Mouse (Mus musculus): ENCODE results near the gene Colq. TPM values are rescaled to one million over a fixed set of nuclear protein-coding genes. Genes with fewer than 3 reads are reported as not detected.

Gene Colq
- polyA plus RNA-seq, 1 experiment from 2014 or later = 0.65 TPM

- 91% methylated on average over 4 of the region's 4 CpGs for WGBS
Measured at GRCm38 (mm10) chr14:31597446-31597845, 6.3 kb upstream of the Colq start.

GRCm38 (mm10) chr14:31596408-31596807 lies 5.3 kb upstream of the Colq start:
- Histone ChIP-seq H3K9ac (no peak overlapping the region), H3K4me3 (replicated peaks) (no peak overlapping the region), H3K27me3 (replicated peaks) (no peaks in the 10 kb centered on the region), H3K4me2 (replicated peaks) (no peak overlapping the region), H3K9me3 (no peaks in the 10 kb centered on the region), H3K4me1 (replicated peaks) (no peaks in the 10 kb centered on the region), H3K27ac (no peak overlapping the region), H3K36me3 (no peaks in the 10 kb centered on the region)
- 70% methylated on average over 7 of the region's 7 CpGs for WGBS
- ATAC-seq = no peak

More at GRCm38 (mm10) chr14:31597446-31597845, 6.3 kb upstream of the Colq start:
- Histone ChIP-seq H3K27ac (no peak overlapping the region), H3K27me3 (replicated peaks) (no peaks in the 10 kb centered on the region), H3K9me3 (no peaks in the 10 kb centered on the region), H3K4me3 (replicated peaks) (no peak overlapping the region), H3K9ac (no peak overlapping the region), H3K36me3 (no peaks in the 10 kb centered on the region), H3K4me1 (replicated peaks) (no peaks in the 10 kb centered on the region), H3K4me2 (replicated peaks) (no peak overlapping the region)
- no peak for ATAC-seq

GRCm38 (mm10) chr14:31594693-31595092 lies 3.5 kb upstream of the Colq start:
- H3K27me3 ChIP-seq (replicated peaks) = no peaks in the 10 kb centered on the region
- H3K4me3 ChIP-seq (replicated peaks) = no peak overlapping the region
- no peaks in the 10 kb centered on the region for H3K9me3 ChIP-seq
- H3K27ac ChIP-seq = no peak overlapping the region
- no peaks in the 10 kb centered on the region for H3K4me1 ChIP-seq (replicated peaks)
- H3K4me2 ChIP-seq (replicated peaks) = no peak overlapping the region
- no peak overlapping the region for H3K9ac ChIP-seq
- H3K36me3 ChIP-seq = no peaks in the 10 kb centered on the region
- WGBS = 67% methylated on average over 3 of the region's 3 CpGs
- no peak for ATAC-seq

- no peaks in the 10 kb centered on the region for H3K36me3 ChIP-seq
- no peaks in the 10 kb centered on the region for H3K4me1 ChIP-seq (replicated peaks)
- 86% methylated on average over 2 of the region's 2 CpGs for WGBS
- no peaks in the 10 kb centered on the region for H3K27me3 ChIP-seq (replicated peaks)
- H3K4me3 ChIP-seq (replicated peaks) = no peak overlapping the region
- no peak for ATAC-seq
- H3K9ac ChIP-seq = no peak overlapping the region
- no peaks in the 10 kb centered on the region for H3K9me3 ChIP-seq
- no peak overlapping the region for H3K4me2 ChIP-seq (replicated peaks)
- no peak overlapping the region for H3K27ac ChIP-seq
Measured at GRCm38 (mm10) chr14:31593036-31593435, 1.9 kb upstream of the Colq start.

GRCm38 (mm10) chr14:31586451-31586850 lies 4.7 kb downstream of the Colq start:
- Histone ChIP-seq H3K4me3 (replicated peaks) (no peak overlapping the region), H3K4me2 (replicated peaks) (no peak overlapping the region), H3K9ac (no peak overlapping the region), H3K27me3 (replicated peaks) (no peaks in the 10 kb centered on the region), H3K4me1 (replicated peaks) (no peaks in the 10 kb centered on the region), H3K27ac (no peak overlapping the region), H3K9me3 (no peaks in the 10 kb centered on the region), H3K36me3 (no peaks in the 10 kb centered on the region)
- no peak for ATAC-seq
- WGBS = 88% methylated on average over 8 of the region's 8 CpGs

GRCm38 (mm10) chr14:31583082-31583481 lies 8.1 kb downstream of the Colq start:
- H3K36me3 ChIP-seq = no peaks in the 10 kb centered on the region
- H3K9me3 ChIP-seq = no peaks in the 10 kb centered on the region
- ATAC-seq = no peak
- H3K4me3 ChIP-seq (replicated peaks) = no peak overlapping the region
- H3K4me2 ChIP-seq (replicated peaks) = no peak overlapping the region
- H3K4me1 ChIP-seq (replicated peaks) = no peaks in the 10 kb centered on the region
- H3K27me3 ChIP-seq (replicated peaks) = no peaks in the 10 kb centered on the region
- H3K9ac ChIP-seq = no peak overlapping the region
- 89% methylated on average over 8 of the region's 9 CpGs for WGBS
- H3K27ac ChIP-seq = no peak overlapping the region

GRCm38 (mm10) chr14:31577966-31578735 lies 13.0 kb downstream of the Colq start:
- no peak overlapping the region for H3K9ac ChIP-seq
- H3K27me3 ChIP-seq (replicated peaks) = no peaks in the 10 kb centered on the region
- H3K36me3 ChIP-seq = no peaks in the 10 kb centered on the region
- H3K9me3 ChIP-seq = no peaks in the 10 kb centered on the region
- ATAC-seq = no peak
- WGBS = 33% methylated on average over 9 of the region's 9 CpGs
- H3K27ac ChIP-seq = no peak overlapping the region
- no peak overlapping the region for H3K4me2 ChIP-seq (replicated peaks)
- no peak overlapping the region for H3K4me3 ChIP-seq (replicated peaks)
- 0 out of 2 replicates have a peak, but pooled peaks cover 8% of the 10 kb centered on the region for H3K4me1 ChIP-seq (replicated peaks)

GRCm38 (mm10) chr14:31576846-31577697 lies 14.1 kb downstream of the Colq start:
- no peaks in the 10 kb centered on the region for H3K9me3 ChIP-seq
- H3K4me2 ChIP-seq (replicated peaks) = no peak overlapping the region
- no peaks in the 10 kb centered on the region for H3K27me3 ChIP-seq (replicated peaks)
- ATAC-seq = no peak
- WGBS = 25% methylated on average over 10 of the region's 10 CpGs
- H3K4me3 ChIP-seq (replicated peaks) = no peak overlapping the region
- no peak overlapping the region for H3K9ac ChIP-seq
- H3K36me3 ChIP-seq = no peaks in the 10 kb centered on the region
- H3K27ac ChIP-seq = no peak overlapping the region
- H3K4me1 ChIP-seq (replicated peaks) = peaks cover 11% of the 10 kb centered on the region; the same call in 1 of the 2 replicates

- no peak overlapping the region for H3K4me3 ChIP-seq (replicated peaks)
- H3K4me1 ChIP-seq (replicated peaks) = peaks cover 12% of the 10 kb centered on the region; the same call in 1 of the 2 replicates
- H3K9me3 ChIP-seq = no peaks in the 10 kb centered on the region
- H3K36me3 ChIP-seq = no peaks in the 10 kb centered on the region
- H3K27me3 ChIP-seq (replicated peaks) = no peaks in the 10 kb centered on the region
- H3K27ac ChIP-seq = no peak overlapping the region
- ATAC-seq = no peak
- no peak overlapping the region for H3K4me2 ChIP-seq (replicated peaks)
- 70% methylated on average over 9 of the region's 9 CpGs for WGBS
- no peak overlapping the region for H3K9ac ChIP-seq
Measured at GRCm38 (mm10) chr14:31575866-31576265, 15.3 kb downstream of the Colq start.

GRCm38 (mm10) chr14:31574903-31575665 lies 16.1 kb downstream of the Colq start:
- H3K9me3 ChIP-seq = no peaks in the 10 kb centered on the region
- H3K36me3 ChIP-seq = no peaks in the 10 kb centered on the region
- H3K27ac ChIP-seq = no peak overlapping the region
- H3K4me1 ChIP-seq (replicated peaks) = peaks cover 12% of the 10 kb centered on the region; the same call in 1 of the 2 replicates
- no peak overlapping the region for H3K9ac ChIP-seq
- H3K4me3 ChIP-seq (replicated peaks) = no peak overlapping the region
- WGBS = 91% methylated on average over 18 of the region's 18 CpGs
- ATAC-seq = no peak
- no peaks in the 10 kb centered on the region for H3K27me3 ChIP-seq (replicated peaks)
- H3K4me2 ChIP-seq (replicated peaks) = no peak overlapping the region

GRCm38 (mm10) chr14:31572561-31573175 lies 18.5 kb downstream of the Colq start:
- Histone ChIP-seq H3K4me2 (replicated peaks) (no peak overlapping the region), H3K9me3 (no peaks in the 10 kb centered on the region), H3K4me3 (replicated peaks) (no peak overlapping the region), H3K9ac (no peak overlapping the region), H3K4me1 (replicated peaks) (peaks cover 20% of the 10 kb centered on the region; the same call in 1 of the 2 replicates), H3K27me3 (replicated peaks) (no peaks in the 10 kb centered on the region), H3K36me3 (no peaks in the 10 kb centered on the region), H3K27ac (no peak overlapping the region)
- no peak for ATAC-seq
- 57% methylated on average over 9 of the region's 9 CpGs for WGBS
